Mouse (Mus musculus) lung, postnatal 25 days (tissue): ENCODE measurements around the gene C1qtnf4.

ENCODE experiments used
- DNase-seq: peaks from one replicate; pipeline ENCODE4 v3.0.0; 2022; ENCODE audit warnings: low spot score

Gene C1qtnf4

GRCm38 (mm10) chr2:90885218-90886041, at the start of gene C1qtnf4:
C1qtnf4 (plus strand) TSS chr2:90885860.
- no peak for DNase-seq

GRCm38 (mm10) chr2:90838621-90839020, 47.0 kb upstream of the C1qtnf4 start:
- DNase-seq, result peak; percentile 4

- DNase-seq, result no peak
Measured at GRCm38 (mm10) chr2:90843666-90844065, 42.0 kb upstream of the C1qtnf4 start.

GRCm38 (mm10) chr2:90844262-90844661, 41.4 kb upstream of the C1qtnf4 start:
- no peak for DNase-seq

DNA sequence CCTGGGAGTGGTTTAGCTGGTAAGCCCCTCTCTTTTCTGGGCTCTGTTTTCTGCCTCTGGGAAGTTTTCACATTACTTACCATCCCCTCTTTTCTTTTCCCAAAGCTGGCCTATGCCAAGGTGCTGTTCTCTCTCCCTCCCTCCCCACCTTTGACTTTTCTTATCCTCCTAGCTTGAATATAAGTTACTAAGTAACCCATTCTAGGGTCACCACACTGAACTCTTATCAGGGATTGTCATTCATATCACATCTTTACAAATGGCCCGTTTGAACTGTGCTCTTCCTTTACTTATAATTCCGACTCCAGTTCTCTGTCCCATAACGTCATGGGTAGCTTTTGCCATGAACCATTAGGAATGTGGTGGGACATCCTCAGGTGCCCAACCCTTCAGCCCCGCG, 40.4 kb upstream of the C1qtnf4 start:
- no peak for DNase-seq

- no peak for DNase-seq
Measured at GRCm38 (mm10) chr2:90846171-90846570, 39.5 kb upstream of the C1qtnf4 start.

DNA sequence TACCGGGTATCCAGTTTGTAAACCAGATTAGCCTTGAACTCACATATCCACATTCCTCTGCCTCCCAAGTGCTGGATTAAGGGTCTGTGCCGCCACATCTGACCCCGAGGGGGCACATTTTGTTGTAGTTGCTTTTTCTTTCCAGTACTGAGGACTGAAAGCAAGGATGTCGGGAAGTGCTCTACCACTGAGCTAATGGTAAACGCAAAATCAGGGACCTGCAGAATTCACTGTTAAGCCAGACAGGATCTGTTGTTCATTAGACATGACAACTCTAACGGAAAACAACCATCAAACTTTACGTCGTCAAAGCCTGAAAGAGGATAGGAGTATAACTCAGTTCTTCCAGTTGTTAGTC, 39.1 kb upstream of the C1qtnf4 start:
- no peak for DNase-seq

- peak; percentile 98 for DNase-seq
Measured at GRCm38 (mm10) chr2:90846955-90847680, 38.5 kb upstream of the C1qtnf4 start, which contains the start of gene Mtch2. Mtch2 (plus strand) TSS chr2:90847155.

- DNase-seq, result no peak
Measured at GRCm38 (mm10) chr2:90847681-90848050, 38.0 kb upstream of the C1qtnf4 start.

DNA sequence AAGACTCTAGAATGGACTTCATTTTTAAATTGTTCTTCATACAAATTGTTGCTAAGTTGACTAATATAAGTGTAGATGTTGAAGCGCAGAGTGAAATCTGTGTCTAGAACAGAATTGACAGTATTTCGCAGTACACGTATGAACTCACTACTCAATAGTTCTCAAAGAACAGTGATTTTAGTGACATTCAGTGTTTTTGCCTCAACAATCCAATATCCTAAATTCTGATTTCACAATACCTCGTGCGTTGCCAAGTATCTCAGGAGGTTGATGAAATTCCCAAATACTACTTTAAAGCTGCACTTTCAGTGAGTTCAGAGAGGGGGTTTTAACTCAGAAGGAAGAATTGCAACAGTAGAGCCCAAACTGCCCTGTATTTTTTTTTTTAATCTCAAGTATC, 37.3 kb upstream of the C1qtnf4 start:
- DNase-seq, result peak; percentile 34

GRCm38 (mm10) chr2:90850401-90850800, 35.3 kb upstream of the C1qtnf4 start:
- no peak for DNase-seq

GRCm38 (mm10) chr2:90861486-90861885, 24.2 kb upstream of the C1qtnf4 start:
- no peak for DNase-seq

- DNase-seq, result no peak
Measured at GRCm38 (mm10) chr2:90864184-90864583, 21.5 kb upstream of the C1qtnf4 start.

GRCm38 (mm10) chr2:90866524-90866923, 19.1 kb upstream of the C1qtnf4 start:
- peak; percentile 82 for DNase-seq

DNA sequence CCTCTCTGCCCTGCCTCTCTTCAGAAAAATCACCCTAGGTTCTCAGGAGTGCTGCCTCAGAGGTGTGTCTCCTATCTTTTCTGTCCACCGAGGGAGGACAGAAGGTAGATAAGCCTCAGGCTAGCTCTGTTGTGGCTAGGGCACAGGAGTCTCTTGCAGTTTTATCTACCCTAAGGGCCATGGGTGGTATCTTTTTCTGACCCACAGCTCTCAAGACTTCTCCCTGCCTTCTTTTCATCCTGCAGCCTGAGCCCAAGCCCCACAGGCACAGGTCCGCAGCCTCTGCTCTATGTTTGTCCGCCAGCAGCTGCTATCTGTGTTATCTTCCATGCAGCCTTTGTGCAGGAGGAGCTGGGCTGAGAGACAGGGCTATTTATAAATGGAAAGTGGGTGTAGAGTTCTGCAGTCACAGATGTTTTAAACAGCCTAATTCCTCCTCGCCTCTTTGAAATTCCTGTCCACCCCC, 15.5 kb upstream of the C1qtnf4 start:
- peak; percentile 42 for DNase-seq

- peak; percentile 39 for DNase-seq
Measured at GRCm38 (mm10) chr2:90871180-90871961, 14.3 kb upstream of the C1qtnf4 start.

DNA sequence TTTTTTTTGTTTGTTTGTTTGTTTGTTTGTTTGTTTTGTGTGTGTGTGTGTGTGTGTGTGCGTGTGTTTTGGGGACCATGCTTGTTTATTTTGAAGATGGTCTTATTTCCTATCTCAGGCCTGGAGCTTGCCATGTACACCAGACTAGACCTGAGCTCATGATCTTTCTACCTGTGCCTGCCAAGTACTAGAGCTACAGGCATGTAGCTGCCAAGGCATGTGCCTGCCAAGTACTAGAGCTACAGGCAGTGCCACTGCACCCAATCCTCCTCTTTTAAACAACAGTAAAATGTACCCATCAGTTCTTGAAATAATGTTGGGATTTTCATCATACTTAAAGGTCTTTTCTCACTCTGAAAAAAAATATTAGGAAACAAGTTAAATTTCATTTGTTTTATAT, 11.6 kb upstream of the C1qtnf4 start:
- no peak for DNase-seq

DNA sequence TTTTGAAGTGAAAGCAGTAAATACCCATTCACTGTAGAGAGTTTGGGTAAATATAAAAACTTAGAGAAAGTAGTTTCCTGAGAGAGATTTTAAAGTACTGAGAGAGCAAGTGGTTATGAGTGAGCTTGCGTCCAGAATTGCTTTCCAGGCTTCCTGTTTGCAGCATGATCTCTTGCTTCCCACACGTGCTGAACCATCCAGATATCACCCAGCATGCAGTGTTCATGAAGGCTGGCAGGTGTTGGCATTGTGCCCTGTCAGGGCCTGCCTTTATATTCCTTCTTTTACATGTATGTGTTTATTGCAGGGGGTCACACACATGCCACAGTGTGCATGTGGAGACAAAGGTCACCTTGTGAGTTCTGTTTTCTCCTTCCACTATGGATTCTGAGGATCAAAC, 10.4 kb upstream of the C1qtnf4 start:
- DNase-seq, result no peak

DNA sequence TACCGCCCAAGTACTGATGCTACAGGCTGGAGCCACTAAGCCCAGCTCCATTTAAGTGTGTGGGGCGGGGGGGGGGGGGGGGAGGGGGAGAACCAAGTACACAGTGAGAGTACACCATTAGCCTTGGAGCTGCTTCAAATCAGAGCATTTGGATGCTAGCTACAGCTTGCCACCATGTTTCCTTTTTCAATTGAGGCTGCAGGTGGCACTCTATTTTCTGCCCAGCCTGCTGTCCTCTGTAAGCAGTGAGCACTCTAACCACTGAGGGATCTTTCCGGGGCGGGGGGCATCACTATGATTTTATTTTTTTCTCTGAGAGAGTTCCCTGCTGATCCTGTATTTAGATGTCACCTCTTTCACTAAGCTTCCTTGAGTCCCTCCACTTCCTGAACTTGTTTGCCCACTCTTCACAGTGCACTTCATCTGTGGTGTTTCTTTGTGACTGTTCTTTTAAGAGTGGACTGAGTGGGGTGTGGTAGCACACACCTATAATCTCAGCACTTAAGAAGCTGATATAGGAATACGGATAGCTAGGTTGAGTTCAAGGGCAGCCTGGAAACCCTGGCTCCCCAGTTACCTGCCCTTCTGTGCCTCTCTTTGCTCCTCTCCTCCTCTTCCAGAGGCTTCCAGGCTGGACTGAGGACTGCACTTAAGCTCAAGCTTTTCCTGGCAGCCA, 7.9 kb upstream of the C1qtnf4 start:
- DNase-seq, result no peak

DNA sequence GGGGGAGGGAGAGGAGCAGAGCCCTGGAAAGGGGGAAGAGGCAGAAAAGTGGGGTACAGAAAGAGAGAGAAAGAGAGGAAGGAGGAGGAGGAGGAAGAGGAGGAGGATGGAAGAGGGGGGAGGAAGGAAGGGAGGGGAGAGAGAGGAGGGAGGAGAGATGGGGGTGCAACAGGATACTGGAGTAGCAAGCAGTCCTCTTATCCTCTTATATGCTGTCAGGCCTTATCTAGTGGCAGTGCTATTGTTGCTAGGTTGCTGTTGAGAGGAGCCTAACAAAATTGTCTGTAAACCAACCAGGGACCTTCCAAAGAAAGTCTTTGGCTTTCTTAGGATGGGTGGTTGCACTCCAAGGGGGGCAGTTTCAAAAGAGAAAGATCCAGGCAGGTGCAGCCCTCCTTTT, 6.2 kb upstream of the C1qtnf4 start:
- no peak for DNase-seq

GRCm38 (mm10) chr2:90880144-90880785, 5.4 kb upstream of the C1qtnf4 start:
- no peak for DNase-seq
